Mouse (Mus musculus) hindbrain, embryonic 15.5 days (tissue): Measurements from ENCODE around the gene Foxq1. TPM values are rescaled to one million over a fixed set of nuclear protein-coding genes. Genes with fewer than 3 reads are reported as not detected.

Experiments
- ATAC-seq: fragments of 200-750 bp; cut with Nextera tagmentation; 2 replicates; pipeline ENCODE4 v1.8.0; 2017; ENCODE audit warnings: low read depth, moderate number of reproducible peaks, moderate TSS enrichment; ENCODE audit not compliant: low FRiP score
- H3K27ac ChIP-seq: fragments of 300-500 bp; sonication (generic); replicated peaks from 2 replicates; pipeline ENCODE4 v1.5.1; 2015; ENCODE audit warnings: mild to moderate bottlenecking, inconsistent platforms
- H3K27me3 ChIP-seq: fragments of 300-500 bp; sonication (generic); 2 replicates; pipeline ENCODE4 v1.6.1; 2015; ENCODE audit warnings: control low read depth, inconsistent platforms
- H3K36me3 ChIP-seq: fragments of 300-500 bp; sonication (generic); 2 replicates; pipeline ENCODE4 v1.6.1; 2015; ENCODE audit warnings: control low read depth, inconsistent platforms
- H3K4me1 ChIP-seq: fragments of 300-500 bp; sonication (generic); replicated peaks from 2 replicates; pipeline ENCODE4 v1.6.1; 2015; ENCODE audit warnings: control low read depth, inconsistent platforms
- H3K4me2 ChIP-seq: fragments of 300-500 bp; sonication (generic); 2 replicates; pipeline ENCODE4 v1.6.1; 2015; ENCODE audit warnings: moderate library complexity, mild to moderate bottlenecking, inconsistent platforms
- H3K4me3 ChIP-seq: fragments of 300-500 bp; sonication (generic); 2 replicates; pipeline ENCODE4 v1.5.1; 2015; ENCODE audit warnings: mild to moderate bottlenecking, inconsistent platforms
- H3K9ac ChIP-seq: fragments of 300-500 bp; sonication (generic); 2 replicates; pipeline ENCODE4 v1.6.1; 2015; ENCODE audit warnings: inconsistent platforms
- H3K9me3 ChIP-seq: fragments of 300-500 bp; sonication (generic); 2 replicates; pipeline ENCODE4 v1.6.1; 2016; ENCODE audit warnings: control low read depth, inconsistent platforms
- WGBS: fragments of 180-500 bp; shearing (Covaris S2); methylation state at CpG from one replicate; pipeline ENCODE4 v1.1.7; 2015; 5-methylcytosine and 5-hydroxymethylcytosine counted together
- polyA plus RNA-seq: library from polyadenylated mRNA; unstranded; fragments of >200 nt; fragmentation: Nextera tagmentation; extraction: Ambion mirVana; gene quantifications from 2 replicates; pipeline ENCODE4 v1.2.1, GENCODE M21; 2015

Foxq1 gene
- polyA plus RNA-seq = 2.0 and 2.4 TPM in 2 replicates

GRCm38 (mm10) chr13:31555834-31556233 is at the start of gene Foxq1:
Foxq1 (plus strand) TSS chr13:31556134.
- WGBS = 72% methylated on average over 4 of the region's 4 CpGs
- no peaks in the 10 kb centered on the region for H3K9me3 ChIP-seq
- peak within 1 kb of the TSS; percentile 96; the same call in 1 of the 2 replicates for H3K4me2 ChIP-seq
- peaks cover 65% of the 10 kb centered on the region for H3K27me3 ChIP-seq
- no peak within 1 kb of the TSS for H3K27ac ChIP-seq
- peaks cover 30% of the 10 kb centered on the region for H3K4me1 ChIP-seq
- no peak for ATAC-seq
- no peak within 1 kb of the TSS for H3K4me3 ChIP-seq
- H3K9ac ChIP-seq = no peak within 1 kb of the TSS
- no peaks in the 10 kb centered on the region for H3K36me3 ChIP-seq

GRCm38 (mm10) chr13:31506494-31507167 is 49.3 kb upstream of the Foxq1 start:
- Histone ChIP-seq H3K27me3 (no peaks in the 10 kb centered on the region), H3K27ac (no peak overlapping the region), H3K9ac (no peak overlapping the region), H3K4me3 (no peak overlapping the region), H3K36me3 (no peaks in the 10 kb centered on the region), H3K4me1 (no peaks in the 10 kb centered on the region), H3K4me2 (no peak overlapping the region), H3K9me3 (no peaks in the 10 kb centered on the region)
- 80% methylated on average over 8 of the region's 8 CpGs for WGBS
- no peak for ATAC-seq

GRCm38 (mm10) chr13:31515261-31515660 is 40.7 kb upstream of the Foxq1 start:
- ATAC-seq = no peak
- H3K36me3 ChIP-seq = no peaks in the 10 kb centered on the region

GRCm38 (mm10) chr13:31518411-31518886 is 37.5 kb upstream of the Foxq1 start:
- Histone ChIP-seq H3K4me2 (no peak overlapping the region), H3K27me3 (no peaks in the 10 kb centered on the region), H3K4me1 (no peaks in the 10 kb centered on the region), H3K27ac (no peak overlapping the region), H3K9ac (no peak overlapping the region), H3K9me3 (no peaks in the 10 kb centered on the region), H3K4me3 (no peak overlapping the region), H3K36me3 (no peaks in the 10 kb centered on the region)
- WGBS = 53% methylated on average over 10 of the region's 10 CpGs
- no peak for ATAC-seq

More at GRCm38 (mm10) chr13:31515261-31515660, 40.7 kb upstream of the Foxq1 start:
- Histone ChIP-seq H3K27ac (no peak overlapping the region), H3K4me2 (no peak overlapping the region), H3K9ac (no peak overlapping the region), H3K9me3 (no peaks in the 10 kb centered on the region), H3K27me3 (no peaks in the 10 kb centered on the region), H3K4me3 (no peak overlapping the region), H3K4me1 (no peaks in the 10 kb centered on the region)
- 93% methylated on average over 7 of the region's 7 CpGs for WGBS

- no peaks in the 10 kb centered on the region for H3K36me3 ChIP-seq
- H3K4me3 ChIP-seq = no peak overlapping the region
- no peak overlapping the region for H3K4me2 ChIP-seq
- no peak overlapping the region for H3K27ac ChIP-seq
- no peaks in the 10 kb centered on the region for H3K9me3 ChIP-seq
- H3K9ac ChIP-seq = no peak overlapping the region
- WGBS = 92% methylated on average over 9 of the region's 9 CpGs
- no peaks in the 10 kb centered on the region for H3K27me3 ChIP-seq
- no peak for ATAC-seq
- no peaks in the 10 kb centered on the region for H3K4me1 ChIP-seq
Observed at GRCm38 (mm10) chr13:31518971-31519370, 37.0 kb upstream of the Foxq1 start.

GRCm38 (mm10) chr13:31524976-31525375 is 31.0 kb upstream of the Foxq1 start:
- no peaks in the 10 kb centered on the region for H3K4me1 ChIP-seq
- H3K36me3 ChIP-seq = no peaks in the 10 kb centered on the region
- H3K4me3 ChIP-seq = no peak overlapping the region
- no peak overlapping the region for H3K27ac ChIP-seq
- no peak for ATAC-seq
- H3K9ac ChIP-seq = no peak overlapping the region
- WGBS = 90% methylated on average over 4 of the region's 4 CpGs
- peaks cover 6% of the 10 kb centered on the region; the same call in 1 of the 2 replicates for H3K27me3 ChIP-seq
- H3K4me2 ChIP-seq = no peak overlapping the region
- H3K9me3 ChIP-seq = no peaks in the 10 kb centered on the region

GRCm38 (mm10) chr13:31531186-31531585 is 24.7 kb upstream of the Foxq1 start:
- Histone ChIP-seq H3K9ac (no peak overlapping the region), H3K36me3 (no peaks in the 10 kb centered on the region), H3K4me1 (0 out of 2 replicates have a peak, but pooled peaks cover 2% of the 10 kb centered on the region), H3K9me3 (no peaks in the 10 kb centered on the region), H3K27ac (no peak overlapping the region), H3K4me2 (no peak overlapping the region), H3K4me3 (no peak overlapping the region), H3K27me3 (peaks cover 12% of the 10 kb centered on the region; the same call in 1 of the 2 replicates)
- no peak for ATAC-seq
- 77% methylated on average over 5 of the region's 5 CpGs for WGBS

GRCm38 (mm10) chr13:31531651-31532061 is 24.3 kb upstream of the Foxq1 start:
- Histone ChIP-seq H3K27ac (no peak overlapping the region), H3K9me3 (no peaks in the 10 kb centered on the region), H3K4me3 (no peak overlapping the region), H3K27me3 (peaks cover 12% of the 10 kb centered on the region; the same call in 1 of the 2 replicates), H3K4me1 (0 out of 2 replicates have a peak, but pooled peaks cover 2% of the 10 kb centered on the region), H3K9ac (no peak overlapping the region), H3K36me3 (no peaks in the 10 kb centered on the region), H3K4me2 (no peak overlapping the region)
- ATAC-seq = no peak
- 12% methylated on average over 8 of the region's 8 CpGs for WGBS

GRCm38 (mm10) chr13:31534726-31535125 is 21.2 kb upstream of the Foxq1 start:
- H3K4me3 ChIP-seq = no peak overlapping the region
- H3K27me3 ChIP-seq = 0 out of 2 replicates have a peak, but pooled peaks cover 6% of the 10 kb centered on the region
- H3K27ac ChIP-seq = no peak overlapping the region
- H3K36me3 ChIP-seq = no peaks in the 10 kb centered on the region
- 0 out of 2 replicates have a peak, but pooled peaks cover 2% of the 10 kb centered on the region for H3K4me1 ChIP-seq
- WGBS = 95% methylated on average over 4 of the region's 4 CpGs
- no peaks in the 10 kb centered on the region for H3K9me3 ChIP-seq
- H3K9ac ChIP-seq = no peak overlapping the region
- no peak for ATAC-seq
- H3K4me2 ChIP-seq = no peak overlapping the region

GRCm38 (mm10) chr13:31543021-31543420 is 12.9 kb upstream of the Foxq1 start:
- Histone ChIP-seq H3K9me3 (no peaks in the 10 kb centered on the region), H3K36me3 (no peaks in the 10 kb centered on the region), H3K27me3 (no peaks in the 10 kb centered on the region), H3K27ac (no peak overlapping the region), H3K4me1 (no peaks in the 10 kb centered on the region), H3K9ac (no peak overlapping the region), H3K4me3 (no peak overlapping the region), H3K4me2 (no peak overlapping the region)
- WGBS = 90% methylated on average over 5 of the region's 5 CpGs
- no peak for ATAC-seq

- no peaks in the 10 kb centered on the region for H3K9me3 ChIP-seq
- no peaks in the 10 kb centered on the region for H3K27me3 ChIP-seq
- H3K4me2 ChIP-seq = no peak overlapping the region
- H3K27ac ChIP-seq = no peak overlapping the region
- ATAC-seq = no peak
- WGBS = 83% methylated on average over 2 of the region's 2 CpGs
- no peak overlapping the region for H3K4me3 ChIP-seq
- no peak overlapping the region for H3K9ac ChIP-seq
- no peaks in the 10 kb centered on the region for H3K4me1 ChIP-seq
- no peaks in the 10 kb centered on the region for H3K36me3 ChIP-seq
Observed at GRCm38 (mm10) chr13:31546784-31547183, 9.2 kb upstream of the Foxq1 start.

GRCm38 (mm10) chr13:31547204-31547603 is 8.7 kb upstream of the Foxq1 start:
- H3K4me1 ChIP-seq = no peaks in the 10 kb centered on the region
- H3K9me3 ChIP-seq = no peaks in the 10 kb centered on the region
- H3K4me3 ChIP-seq = no peak overlapping the region
- no peak overlapping the region for H3K9ac ChIP-seq
- no peaks in the 10 kb centered on the region for H3K27me3 ChIP-seq
- no peaks in the 10 kb centered on the region for H3K36me3 ChIP-seq
- no peak for ATAC-seq
- no peak overlapping the region for H3K27ac ChIP-seq
- 91% methylated on average over 3 of the region's 3 CpGs for WGBS
- H3K4me2 ChIP-seq = no peak overlapping the region
